Mouse (Mus musculus): Measurements from ENCODE around the gene Gtse1.

- peak; percentile 62 for TF ChIP-seq CTCF (conservative IDR thresholded peaks at IDR 0.05; ENCODE audit: insufficient read depth, insufficient read length, low read depth, low read length)
- no peak for TF ChIP-seq POLR2A (IDR thresholded peaks at IDR 0.05; ENCODE audit: low read depth, low read length)
Observed at GRCm38 (mm10) chr15:85840983-85841382, 18.6 kb upstream of the Gtse1 start.

Measured in kidney, adult 2 months (tissue).